Mouse (Mus musculus) E14TG2a.4 (cell line): ENCODE results near the gene Zic5.

Experiments
- CTCF ChIP-seq: conservative IDR thresholded peaks from 2 replicates; pipeline ENCODE4 v1.5.1; 2014; ENCODE audit warnings: low read length
- NANOG ChIP-seq: IDR thresholded peaks from 2 replicates; pipeline ENCODE4 v1.6.1; 2014; ENCODE audit warnings: borderline replicate concordance, low read length, mixed read lengths
- POU5F1 ChIP-seq: IDR thresholded peaks from 2 replicates; pipeline ENCODE4 v1.6.1; 2014; ENCODE audit warnings: low read length, borderline replicate concordance

DNA sequence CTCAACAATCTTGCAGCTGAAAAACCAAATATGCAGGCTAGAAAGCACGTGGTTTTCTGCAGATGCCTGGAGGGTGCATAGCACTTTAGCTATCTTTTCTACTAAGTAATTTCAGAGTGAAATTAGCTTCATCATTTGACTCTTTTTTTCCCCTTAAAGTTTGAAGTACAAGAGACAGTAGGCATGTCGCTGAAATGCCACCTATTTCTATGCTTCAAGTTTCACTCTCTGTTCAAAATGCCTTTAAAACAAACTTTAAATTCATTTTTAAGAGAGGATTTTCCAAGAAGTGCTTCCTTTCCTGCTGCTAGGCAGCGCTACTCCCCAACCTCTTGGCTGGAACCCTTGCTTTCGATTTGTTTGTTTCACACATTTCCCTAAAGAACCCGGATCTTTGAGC, 23.6 kb upstream of the Zic5 start:
- TF ChIP-seq CTCF (no peak), NANOG (no peak), POU5F1 (no peak)
